Mouse (Mus musculus) neural tube, embryonic 11.5 days (tissue): ENCODE results near the gene Cx3cr1. TPM values are rescaled to one million over a fixed set of nuclear protein-coding genes. Genes with fewer than 3 reads are reported as not detected.

Experiments used
- ATAC-seq: fragments of 200-750 bp; cut with Nextera tagmentation; 2 replicates; pipeline ENCODE4 v1.8.0; 2017; ENCODE audit warnings: moderate number of reproducible peaks, mild to moderate bottlenecking, moderate TSS enrichment, moderate library complexity; ENCODE audit not compliant: insufficient read depth, low FRiP score, low TSS enrichment
- DNase-seq: peaks from one replicate; pipeline ENCODE4 v3.0.0-alpha.2; 2015; ENCODE audit warnings: low spot score
- H3K27ac ChIP-seq: fragments of 300-500 bp; sonication (generic); 2 replicates; pipeline ENCODE4 v1.5.1; 2014; ENCODE audit warnings: low read depth, mild to moderate bottlenecking, low read length
- H3K27me3 ChIP-seq: fragments of 300-500 bp; sonication (generic); 2 replicates; pipeline ENCODE4 v1.6.1; 2014; ENCODE audit warnings: mild to moderate bottlenecking, low read length, mixed read lengths; ENCODE audit not compliant: control insufficient read depth, insufficient read depth
- H3K36me3 ChIP-seq: fragments of 300-500 bp; sonication (generic); 2 replicates; pipeline ENCODE4 v1.6.1; 2014; ENCODE audit warnings: mild to moderate bottlenecking, low read length, moderate library complexity, mixed read lengths; ENCODE audit not compliant: control insufficient read depth, insufficient read depth
- H3K4me1 ChIP-seq: fragments of 300-500 bp; sonication (generic); 2 replicates; pipeline ENCODE4 v1.6.1; 2014; ENCODE audit warnings: low read length, mixed read lengths; ENCODE audit not compliant: control insufficient read depth, insufficient read depth
- H3K4me2 ChIP-seq: fragments of 300-500 bp; sonication (generic); 2 replicates; pipeline ENCODE4 v1.6.1; 2014; ENCODE audit warnings: low read depth, mild to moderate bottlenecking, moderate library complexity
- H3K4me3 ChIP-seq: fragments of 300-500 bp; sonication (generic); 2 replicates; pipeline ENCODE4 v1.5.1; 2014; ENCODE audit warnings: low read depth, low read length
- H3K9ac ChIP-seq: fragments of 300-500 bp; sonication (generic); 2 replicates; pipeline ENCODE4 v1.6.1; 2014; ENCODE audit warnings: mild to moderate bottlenecking, low read length
- H3K9me3 ChIP-seq: fragments of 300-500 bp; sonication (generic); 2 replicates; pipeline ENCODE4 v1.6.1; 2016; ENCODE audit warnings: low read length; ENCODE audit not compliant: control insufficient read depth
- WGBS: fragments of 180-500 bp; shearing (Covaris S2); extraction: QIAGEN DNeasy Blood & Tissue Kit; methylation state at CpG from one replicate; pipeline ENCODE4 v1.1.7; 2014; 5-methylcytosine and 5-hydroxymethylcytosine counted together
- polyA plus RNA-seq: library from polyadenylated mRNA; unstranded; fragments of >200 nt; fragmentation: Nextera tagmentation; extraction: Ambion mirVana; gene quantifications from 2 replicates; pipeline ENCODE4 v1.2.1, GENCODE M21; 2014

The Cx3cr1 gene
- polyA plus RNA-seq, 1 experiment from 2014 or later: 2.9 TPM

DNA sequence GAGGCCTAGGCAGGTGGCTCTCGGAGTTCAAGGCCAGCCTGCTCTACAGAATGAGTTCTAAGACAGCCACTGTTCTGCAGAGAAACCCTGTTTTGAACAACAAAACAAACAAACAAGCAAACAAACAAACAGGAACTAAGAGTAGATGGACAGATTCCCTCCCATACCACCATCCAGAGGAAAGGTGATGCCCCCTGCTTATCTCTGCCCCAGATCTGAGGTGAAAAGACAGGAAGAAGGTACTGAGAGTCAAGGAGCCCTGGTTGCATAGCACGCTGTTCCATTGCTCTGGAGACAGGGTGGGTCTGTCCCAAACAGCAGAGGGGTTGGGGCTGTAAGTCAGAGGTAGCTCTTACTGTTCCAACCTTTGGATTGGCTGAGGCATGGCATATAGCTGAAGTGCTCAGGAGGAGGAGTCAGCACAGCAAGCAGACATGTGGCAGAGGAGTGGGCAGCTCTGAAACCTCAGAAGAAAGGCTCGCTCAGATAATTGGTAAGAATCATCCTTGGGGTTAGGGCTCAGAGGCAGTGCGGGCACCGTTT lies 22.1 kb upstream of the Cx3cr1 start, which contains the start of gene Ccr8:
Gene Ccr8, plus strand, starts transcription at position 419 of the 543 bp plus-strand sequence.
- ATAC-seq: no peak
- 80% methylated on average over 5 of the region's 5 CpGs for WGBS
- no peaks in the 10 kb centered on the region for H3K4me1 ChIP-seq
- H3K4me2 ChIP-seq: no peak within 1 kb of the TSS
- no peaks in the 10 kb centered on the region for H3K36me3 ChIP-seq
- no peaks in the 10 kb centered on the region for H3K27me3 ChIP-seq
- no peaks in the 10 kb centered on the region for H3K9me3 ChIP-seq
- H3K27ac ChIP-seq: no peak within 1 kb of the TSS
- H3K4me3 ChIP-seq: no peak within 1 kb of the TSS
- no peak within 1 kb of the TSS for H3K9ac ChIP-seq
- DNase-seq: no peak

GRCm38 (mm10) chr9:120091086-120091485 lies 21.4 kb upstream of the Cx3cr1 start:
- DNase-seq (no peak), ATAC-seq (no peak)
- no peak overlapping the region for H3K9ac ChIP-seq
- no peaks in the 10 kb centered on the region for H3K4me1 ChIP-seq
- no peak overlapping the region for H3K4me3 ChIP-seq
- no peak overlapping the region for H3K4me2 ChIP-seq
- no peaks in the 10 kb centered on the region for H3K27me3 ChIP-seq
- H3K9me3 ChIP-seq: no peaks in the 10 kb centered on the region
- no peak overlapping the region for H3K27ac ChIP-seq
- H3K36me3 ChIP-seq: no peaks in the 10 kb centered on the region
- WGBS: 86% methylated on average over 10 of the region's 10 CpGs

DNA sequence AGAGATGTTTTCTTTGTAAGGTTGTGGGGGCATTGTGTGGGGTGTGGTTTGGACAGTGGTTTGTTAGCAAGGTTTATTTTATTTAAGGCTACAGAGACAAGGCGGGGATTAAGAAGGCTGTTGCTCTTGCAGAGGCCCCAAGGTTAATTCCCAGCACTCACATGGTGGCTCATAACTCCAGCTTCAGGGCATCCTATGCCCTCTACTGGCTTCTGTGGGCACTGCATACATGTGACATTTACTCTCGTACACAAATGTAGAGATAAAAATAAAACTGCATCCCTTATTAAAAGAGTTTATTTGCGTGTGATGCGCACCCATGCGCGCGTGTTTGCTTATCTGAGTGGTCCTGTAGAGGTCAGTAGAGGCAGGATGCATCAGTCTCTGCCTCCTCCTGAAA lies 19.4 kb upstream of the Cx3cr1 start:
- H3K9ac ChIP-seq: no peak overlapping the region
- no peaks in the 10 kb centered on the region for H3K9me3 ChIP-seq
- no peak for DNase-seq
- WGBS: 85% methylated on average over 7 of the region's 7 CpGs
- H3K4me3 ChIP-seq: no peak overlapping the region
- H3K4me2 ChIP-seq: no peak overlapping the region
- no peaks in the 10 kb centered on the region for H3K4me1 ChIP-seq
- no peak for ATAC-seq
- no peak overlapping the region for H3K27ac ChIP-seq
- H3K27me3 ChIP-seq: no peaks in the 10 kb centered on the region
- no peaks in the 10 kb centered on the region for H3K36me3 ChIP-seq

DNA sequence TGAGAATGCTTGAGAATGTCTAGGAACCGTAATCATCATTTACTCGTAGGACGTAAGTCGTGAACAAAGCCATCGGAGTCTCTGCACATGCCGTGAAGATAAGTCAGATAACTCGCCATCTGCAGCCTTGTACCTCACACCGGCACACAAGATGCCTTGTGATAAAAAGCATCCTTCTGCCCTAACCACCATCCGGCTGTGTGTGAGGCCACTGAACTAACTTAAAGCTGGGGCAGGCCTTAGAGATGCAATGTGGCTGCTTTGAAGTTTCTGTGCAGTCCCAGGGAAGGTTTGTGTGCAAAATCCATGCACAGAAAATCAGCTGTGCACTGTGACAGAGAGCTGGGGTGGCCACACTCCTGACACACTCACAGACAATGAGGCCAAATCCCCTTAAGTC lies 14.7 kb upstream of the Cx3cr1 start:
- WGBS: 91% methylated on average over 9 of the region's 9 CpGs
- Histone ChIP-seq H3K27ac (no peak overlapping the region), H3K4me3 (no peak overlapping the region), H3K4me2 (no peak overlapping the region), H3K27me3 (no peaks in the 10 kb centered on the region), H3K9ac (no peak overlapping the region), H3K9me3 (no peaks in the 10 kb centered on the region), H3K36me3 (no peaks in the 10 kb centered on the region), H3K4me1 (no peaks in the 10 kb centered on the region)
- no peak for DNase-seq
- no peak for ATAC-seq

GRCm38 (mm10) chr9:120083158-120083894 lies 13.6 kb upstream of the Cx3cr1 start:
- no peaks in the 10 kb centered on the region for H3K27me3 ChIP-seq
- no peaks in the 10 kb centered on the region for H3K4me1 ChIP-seq
- H3K9ac ChIP-seq: no peak overlapping the region
- H3K9me3 ChIP-seq: no peaks in the 10 kb centered on the region
- H3K4me3 ChIP-seq: no peak overlapping the region
- H3K27ac ChIP-seq: no peak overlapping the region
- DNase-seq (no peak), ATAC-seq (no peak)
- H3K36me3 ChIP-seq: no peaks in the 10 kb centered on the region
- WGBS: 81% methylated on average over 18 of the region's 18 CpGs
- H3K4me2 ChIP-seq: no peak overlapping the region

GRCm38 (mm10) chr9:120082691-120083090 lies 13.0 kb upstream of the Cx3cr1 start:
- Histone ChIP-seq H3K36me3 (no peaks in the 10 kb centered on the region), H3K27me3 (no peaks in the 10 kb centered on the region), H3K9me3 (no peaks in the 10 kb centered on the region), H3K9ac (no peak overlapping the region), H3K4me1 (no peaks in the 10 kb centered on the region), H3K4me3 (no peak overlapping the region), H3K27ac (no peak overlapping the region), H3K4me2 (no peak overlapping the region)
- no peak for DNase-seq
- ATAC-seq: no peak
- 78% methylated on average over 4 of the region's 4 CpGs for WGBS

- no peaks in the 10 kb centered on the region for H3K27me3 ChIP-seq
- H3K4me3 ChIP-seq: no peak overlapping the region
Observed at GRCm38 (mm10) chr9:120081967-120082366, 12.3 kb upstream of the Cx3cr1 start.

GRCm38 (mm10) chr9:120081247-120081646 lies 11.6 kb upstream of the Cx3cr1 start:
- ATAC-seq (no peak), DNase-seq (no peak)
- no peak overlapping the region for H3K27ac ChIP-seq
- no peak overlapping the region for H3K4me2 ChIP-seq
- H3K27me3 ChIP-seq: no peaks in the 10 kb centered on the region
- no peaks in the 10 kb centered on the region for H3K9me3 ChIP-seq
- 73% methylated on average over 6 of the region's 6 CpGs for WGBS
- no peak overlapping the region for H3K4me3 ChIP-seq
- no peaks in the 10 kb centered on the region for H3K4me1 ChIP-seq
- H3K9ac ChIP-seq: no peak overlapping the region
- no peaks in the 10 kb centered on the region for H3K36me3 ChIP-seq

More at GRCm38 (mm10) chr9:120081967-120082366, 12.3 kb upstream of the Cx3cr1 start:
- no peak overlapping the region for H3K4me2 ChIP-seq
- no peaks in the 10 kb centered on the region for H3K4me1 ChIP-seq
- no peaks in the 10 kb centered on the region for H3K9me3 ChIP-seq
- no peak overlapping the region for H3K27ac ChIP-seq
- H3K9ac ChIP-seq: no peak overlapping the region
- no peaks in the 10 kb centered on the region for H3K36me3 ChIP-seq
- ATAC-seq (no peak), DNase-seq (no peak)
- WGBS: 76% methylated on average over 5 of the region's 5 CpGs

GRCm38 (mm10) chr9:120080546-120081108 lies 10.9 kb upstream of the Cx3cr1 start:
- Histone ChIP-seq H3K9ac (no peak overlapping the region), H3K4me3 (no peak overlapping the region), H3K27me3 (no peaks in the 10 kb centered on the region), H3K27ac (no peak overlapping the region), H3K9me3 (no peaks in the 10 kb centered on the region), H3K4me1 (no peaks in the 10 kb centered on the region), H3K4me2 (no peak overlapping the region), H3K36me3 (no peaks in the 10 kb centered on the region)
- WGBS: 88% methylated on average over 8 of the region's 8 CpGs
- ATAC-seq (no peak), DNase-seq (no peak)
